Mouse (Mus musculus): ENCODE data around the gene Slco6c1. TPM values are rescaled to one million over a fixed set of nuclear protein-coding genes. Genes with fewer than 3 reads are reported as not detected.

Slco6c1 gene
- not detected for total RNA-seq (2018; cell fraction: chromatin; rRNA removed)
- not detected for total RNA-seq (2018; cell fraction: cytosol; rRNA removed)
- not detected for total RNA-seq (2018; cell fraction: nucleus; rRNA removed)
- polyA plus RNA-seq (2018) = not detected in 3 replicates

GRCm38 (mm10) chr1:97128201-97128600 is at the start of gene Slco6c1:
Gene Slco6c1 (minus strand): TSS chr1:97128301.
- H3K79me2 ChIP-seq (ENCODE audit: inconsistent target) = no peaks in the 10 kb centered on the region

GRCm38 (mm10) chr1:97038982-97039381 is 89.1 kb downstream of the Slco6c1 start:
- Histone ChIP-seq H3K4me3 (ENCODE audit: inconsistent target) (no peak overlapping the region), H3K36me3 (ENCODE audit: inconsistent target) (no peaks in the 10 kb centered on the region), H3K79me2 (ENCODE audit: inconsistent target) (no peaks in the 10 kb centered on the region), H3K27ac (no peak overlapping the region)
- whole genome bisulfite sequencing (ENCODE audit: missing documents) = 38% methylated on average over 1 of the region's 1 CpGs

More at GRCm38 (mm10) chr1:97128201-97128600, at the start of gene Slco6c1:
- Histone ChIP-seq H3K4me3 (ENCODE audit: inconsistent target) (no peak within 1 kb of the TSS), H3K27ac (no peak within 1 kb of the TSS), H3K36me3 (ENCODE audit: inconsistent target) (no peaks in the 10 kb centered on the region)
- 85% methylated on average over 6 of the region's 6 CpGs for WGBS (ENCODE audit: missing documents)

GRCm38 (mm10) chr1:97038548-97038947 is 89.6 kb downstream of the Slco6c1 start:
- no peaks in the 10 kb centered on the region for H3K79me2 ChIP-seq (ENCODE audit: inconsistent target)
- WGBS (ENCODE audit: missing documents) = 0% methylated on average over 2 of the region's 2 CpGs
- no peaks in the 10 kb centered on the region for H3K36me3 ChIP-seq (ENCODE audit: inconsistent target)
- H3K4me3 ChIP-seq (ENCODE audit: inconsistent target) = no peak overlapping the region
- no peak overlapping the region for H3K27ac ChIP-seq

- H3K79me2 ChIP-seq (ENCODE audit: inconsistent target) = no peaks in the 10 kb centered on the region
- H3K36me3 ChIP-seq (ENCODE audit: inconsistent target) = no peaks in the 10 kb centered on the region
- no peak overlapping the region for H3K27ac ChIP-seq
- 50% methylated on average over 2 of the region's 2 CpGs for WGBS (ENCODE audit: missing documents)
- H3K4me3 ChIP-seq (ENCODE audit: inconsistent target) = no peak overlapping the region
Measured at GRCm38 (mm10) chr1:97037955-97038354, 90.1 kb downstream of the Slco6c1 start.

- no CpG with 5 or more reads among the region's 2 CpGs for WGBS (ENCODE audit: missing documents)
- Histone ChIP-seq H3K27ac (no peak overlapping the region), H3K79me2 (ENCODE audit: inconsistent target) (no peaks in the 10 kb centered on the region), H3K4me3 (ENCODE audit: inconsistent target) (no peak overlapping the region), H3K36me3 (ENCODE audit: inconsistent target) (no peaks in the 10 kb centered on the region)
Measured at GRCm38 (mm10) chr1:97021388-97021787, 106.7 kb downstream of the Slco6c1 start.

- no peak overlapping the region for H3K4me3 ChIP-seq (ENCODE audit: inconsistent target)
- H3K36me3 ChIP-seq (ENCODE audit: inconsistent target) = no peaks in the 10 kb centered on the region
- no peak overlapping the region for H3K27ac ChIP-seq
- no peaks in the 10 kb centered on the region for H3K79me2 ChIP-seq (ENCODE audit: inconsistent target)
- WGBS (ENCODE audit: missing documents) = 58% methylated on average over 1 of the region's 1 CpGs
Measured at GRCm38 (mm10) chr1:97019404-97019803, 108.7 kb downstream of the Slco6c1 start.

GRCm38 (mm10) chr1:97018978-97019377 is 109.1 kb downstream of the Slco6c1 start:
- Histone ChIP-seq H3K36me3 (ENCODE audit: inconsistent target) (no peaks in the 10 kb centered on the region), H3K27ac (no peak overlapping the region), H3K79me2 (ENCODE audit: inconsistent target) (no peaks in the 10 kb centered on the region), H3K4me3 (ENCODE audit: inconsistent target) (no peak overlapping the region)
